Mouse (Mus musculus): Measurements from ENCODE around the gene Rbm43.

Gene Rbm43

GRCm38 (mm10) chr2:51934574-51935334 lies at the start of gene Rbm43:
TSS of gene Rbm43 (minus strand) at chr2:51935163.
- DNase-seq (ENCODE audit: extremely low read depth, insufficient read length, low spot score): peak; percentile 88

- no peak for DNase-seq (ENCODE audit: extremely low read depth, insufficient read length, low spot score)
Observed at GRCm38 (mm10) chr2:51982288-51982687, 47.3 kb upstream of the Rbm43 start.

GRCm38 (mm10) chr2:51981630-51982029 lies 46.7 kb upstream of the Rbm43 start:
- no peak for DNase-seq (ENCODE audit: extremely low read depth, insufficient read length, low spot score)

- DNase-seq (ENCODE audit: extremely low read depth, insufficient read length, low spot score): peak; percentile 49
Observed at GRCm38 (mm10) chr2:51973410-51973968, 38.5 kb upstream of the Rbm43 start, which contains the start of gene Nmi. TSS of gene Nmi (minus strand) at chr2:51973494.

- peak; percentile 77 for DNase-seq (ENCODE audit: extremely low read depth, insufficient read length, low spot score)
Observed at GRCm38 (mm10) chr2:51972641-51973409, 37.9 kb upstream of the Rbm43 start.

GRCm38 (mm10) chr2:51972142-51972541 lies 37.2 kb upstream of the Rbm43 start:
- DNase-seq (ENCODE audit: extremely low read depth, insufficient read length, low spot score): no peak

GRCm38 (mm10) chr2:51970897-51971296 lies 35.9 kb upstream of the Rbm43 start:
- no peak for DNase-seq (ENCODE audit: extremely low read depth, insufficient read length, low spot score)

- DNase-seq (ENCODE audit: extremely low read depth, insufficient read length, low spot score): no peak
Observed at GRCm38 (mm10) chr2:51967288-51967687, 32.3 kb upstream of the Rbm43 start.

GRCm38 (mm10) chr2:51953648-51954204 lies 18.8 kb upstream of the Rbm43 start:
- no peak for DNase-seq (ENCODE audit: extremely low read depth, insufficient read length, low spot score)

- no peak for DNase-seq (ENCODE audit: extremely low read depth, insufficient read length, low spot score)
Observed at GRCm38 (mm10) chr2:51950876-51951275, 15.9 kb upstream of the Rbm43 start.

GRCm38 (mm10) chr2:51948105-51948830 lies 13.3 kb upstream of the Rbm43 start:
- no peak for DNase-seq (ENCODE audit: extremely low read depth, insufficient read length, low spot score)

- no peak for DNase-seq (ENCODE audit: extremely low read depth, insufficient read length, low spot score)
Observed at GRCm38 (mm10) chr2:51945812-51946211, 10.8 kb upstream of the Rbm43 start.

- no peak for DNase-seq (ENCODE audit: extremely low read depth, insufficient read length, low spot score)
Observed at GRCm38 (mm10) chr2:51941832-51942231, 6.9 kb upstream of the Rbm43 start.

GRCm38 (mm10) chr2:51938750-51939149 lies 3.8 kb upstream of the Rbm43 start:
- DNase-seq (ENCODE audit: extremely low read depth, insufficient read length, low spot score): no peak

- DNase-seq (ENCODE audit: extremely low read depth, insufficient read length, low spot score): no peak
Observed at GRCm38 (mm10) chr2:51937004-51937403, 2.0 kb upstream of the Rbm43 start.

- DNase-seq (ENCODE audit: extremely low read depth, insufficient read length, low spot score): no peak
Observed at GRCm38 (mm10) chr2:51936585-51936984, 1.6 kb upstream of the Rbm43 start.

- no peak for DNase-seq (ENCODE audit: extremely low read depth, insufficient read length, low spot score)
Observed at GRCm38 (mm10) chr2:51935921-51936320, 958 bp upstream of the Rbm43 start.

GRCm38 (mm10) chr2:51933341-51934134 lies 1.4 kb downstream of the Rbm43 start:
- no peak for DNase-seq (ENCODE audit: extremely low read depth, insufficient read length, low spot score)

GRCm38 (mm10) chr2:51931241-51931640 lies 3.7 kb downstream of the Rbm43 start:
- DNase-seq (ENCODE audit: extremely low read depth, insufficient read length, low spot score): no peak
